34 mouse cellular contexts compared by ENCODE assay signal in the genomic region with DNA sequence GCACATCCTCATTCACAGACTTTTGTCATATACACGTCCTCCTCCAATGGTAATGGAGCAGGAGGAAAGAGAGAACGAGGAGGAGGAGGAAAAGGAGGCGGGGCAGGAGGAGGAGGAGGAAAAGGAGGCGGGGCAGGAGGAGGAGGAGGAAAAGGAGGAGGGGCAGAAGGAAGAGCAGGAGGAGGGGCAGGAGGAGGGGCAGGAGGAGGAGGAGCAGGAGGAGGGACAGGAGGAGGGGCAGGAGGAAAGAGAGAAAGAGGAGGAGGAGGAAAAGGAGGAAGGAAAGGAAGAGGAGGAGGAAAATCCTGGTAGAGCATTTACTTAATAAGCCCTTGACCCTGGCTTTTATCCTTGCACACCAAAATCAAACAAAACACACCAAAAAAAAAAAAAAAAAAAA. TPM values are rescaled to one million over a fixed set of nuclear protein-coding genes. Genes with fewer than 3 reads are reported as not detected.
DNase-seq lines count a peak whose midpoint lies in the region; ATAC-seq and TF ChIP-seq lines count a peak whose summit lies in the region.
"Had no signal": no experiment of that assay in that cellular context is flagged by ENCODE, and none has a peak within 500 bp of the region (broad histone marks: within the 10 kb centered on the region; RNA-seq: fewer than 3 reads in every experiment).

No protein-coding gene starts in this region.

- no peak for TF ChIP-seq POLR2A in liver, adult 2 months (IDR thresholded peaks at IDR 0.05; ENCODE audit: extremely low read depth, insufficient read depth, low read length)

- WGBS in liver, adult 2 months, result 52% methylated on average over 3 of the region's 4 CpGs
- 43% methylated on average over 4 of the region's 4 CpGs for WGBS in liver, embryonic 11.5 days

- no peaks in the 10 kb centered on the region for H3K27me3 ChIP-seq in liver, adult 2 months (ENCODE audit: control insufficient read depth, insufficient read depth, low read length)
- H3K27me3 ChIP-seq in liver, embryonic 11.5 days (replicated peaks; ENCODE audit: control insufficient read depth, insufficient read depth, low read length), result peaks cover 4% of the 10 kb centered on the region
- H3K27me3 ChIP-seq: embryonic facial prominence, embryonic 12.5 days; embryonic facial prominence, embryonic 15.5 days; heart, embryonic 15.5 days; intestine, embryonic 15.5 days had no signal

- no peaks in the 10 kb centered on the region for H3K36me3 ChIP-seq in liver, adult 2 months (ENCODE audit: control insufficient read depth, insufficient read depth, low read length)
- no peaks in the 10 kb centered on the region for H3K36me3 ChIP-seq in liver, embryonic 11.5 days (ENCODE audit: control insufficient read depth, insufficient read depth, low read length)
- H3K36me3 ChIP-seq: embryonic facial prominence, embryonic 12.5 days; embryonic facial prominence, embryonic 15.5 days; heart, embryonic 12.5 days; heart, embryonic 15.5 days; hindbrain, embryonic 10.5 days; hindbrain, embryonic 13.5 days; intestine, embryonic 15.5 days had no signal

- no peak for ATAC-seq in liver, embryonic 11.5 days (replicated peaks; ENCODE audit: low FRiP score)
- no peak for ATAC-seq in CD4-positive, CD25-positive, alpha-beta regulatory T cell, adult 4 months
- ATAC-seq: forebrain, embryonic 14.5 days; forebrain, postnatal 0 days; hindbrain, embryonic 16.5 days had no signal

- intact Hi-C loops in left cerebral cortex, postnatal 14 days (cut with DNase I), result no loop called here

- no peak overlapping the region for H3K9ac ChIP-seq in liver, adult 2 months (ENCODE audit: low read depth, low read length)
- H3K9ac ChIP-seq in liver, embryonic 11.5 days (ENCODE audit: low read depth, low read length), result no peak overlapping the region
- H3K9ac ChIP-seq: embryonic facial prominence, embryonic 12.5 days; embryonic facial prominence, embryonic 15.5 days; forebrain, postnatal 0 days; heart, embryonic 12.5 days; heart, embryonic 15.5 days; hindbrain, embryonic 13.5 days; intestine, embryonic 15.5 days had no signal

- no peak overlapping the region for H3K4me2 ChIP-seq in liver, embryonic 11.5 days
- H3K4me2 ChIP-seq: embryonic facial prominence, embryonic 12.5 days; embryonic facial prominence, embryonic 15.5 days; heart, embryonic 12.5 days; heart, embryonic 15.5 days; hindbrain, embryonic 13.5 days; intestine, embryonic 15.5 days had no signal

- H3K9me3 ChIP-seq in liver, embryonic 11.5 days (ENCODE audit: control insufficient read depth, low read length), result no peaks in the 10 kb centered on the region
- H3K9me3 ChIP-seq: embryonic facial prominence, embryonic 12.5 days; embryonic facial prominence, embryonic 15.5 days; heart, embryonic 12.5 days; heart, embryonic 15.5 days; hindbrain, embryonic 13.5 days; intestine, embryonic 15.5 days had no signal

- peak; percentile 45 for DNase-seq in liver, adult 2 months (ENCODE audit: extremely low read depth, low read depth, low spot score)
- DNase-seq in liver, embryonic 11.5 days (ENCODE audit: low spot score), result no peak
- peak; percentile 40 for DNase-seq in 3134 (ENCODE audit: extremely low read depth, insufficient read length, low spot score)
- DNase-seq in 416B (ENCODE audit: low read depth), result peak; percentile 21
- peak; percentile 38 for DNase-seq in MEL-GATA-1-ER (ENCODE audit: extremely low read depth, low read depth)
- DNase-seq in left cerebral cortex, postnatal 14 days (ENCODE audit: low spot score in 2 of 2), result no peak
- no peak for DNase-seq in frontal cortex, postnatal 10 days (ENCODE audit: low spot score in 2 of 2)
- DNase-seq: adrenal gland, postnatal 10 days; adrenal gland, postnatal 36 days; B cell, adult 2 months; cerebellum, adult 18-20 months; cerebellum, adult 9-11 months; cerebellum, postnatal 25 days; forebrain, postnatal 0 days; gastrocnemius, postnatal 36 days; heart, postnatal 10 days; heart, postnatal 36 days had no signal

- no peak overlapping the region for H3K27ac ChIP-seq in liver, adult 2 months (replicated peaks; ENCODE audit: insufficient read depth, low read depth, low read length)
- no peak overlapping the region for H3K27ac ChIP-seq in liver, embryonic 11.5 days (ENCODE audit: low read depth, low read length)
- H3K27ac ChIP-seq: embryonic facial prominence, embryonic 12.5 days; embryonic facial prominence, embryonic 15.5 days; heart, embryonic 15.5 days; hindbrain, embryonic 10.5 days; hindbrain, embryonic 13.5 days; intestine, embryonic 15.5 days had no signal

- H3K79me2 ChIP-seq in liver, adult 2 months (ENCODE audit: control insufficient read depth, insufficient read depth, low read length), result no peaks in the 10 kb centered on the region

- no peak for TF ChIP-seq CTCF in liver, adult 2 months (IDR thresholded peaks at IDR 0.05; ENCODE audit: low read depth, low read length)

- no peak overlapping the region for H3K4me3 ChIP-seq in liver, adult 2 months (ENCODE audit: insufficient read depth, low read depth, low read length)
- no peak overlapping the region for H3K4me3 ChIP-seq in liver, embryonic 11.5 days (ENCODE audit: low read depth, low read length)
- H3K4me3 ChIP-seq: embryonic facial prominence, embryonic 12.5 days; embryonic facial prominence, embryonic 15.5 days; heart, embryonic 12.5 days; heart, embryonic 15.5 days; hindbrain, embryonic 10.5 days; hindbrain, embryonic 13.5 days; intestine, embryonic 15.5 days had no signal

- H3K4me1 ChIP-seq in liver, adult 2 months (ENCODE audit: control insufficient read depth, insufficient read depth, low read length), result no peaks in the 10 kb centered on the region
- no peaks in the 10 kb centered on the region for H3K4me1 ChIP-seq in liver, embryonic 11.5 days (replicated peaks; ENCODE audit: control insufficient read depth, insufficient read depth, low read length)
- H3K4me1 ChIP-seq: intestine, embryonic 15.5 days had no signal

RNA-seq across cellular contexts. Expression of a gene that starts 1.6 kb away (rescaled TPM):
- total RNA-seq in liver, adult 2 months (2014; rRNA removed), result not detected in 2 replicates
- not detected in 2 replicates for polyA plus RNA-seq in liver, adult 2 months (2012; rRNA removed)
- not detected in 2 replicates for polyA plus RNA-seq in liver, embryonic 11.5 days (2014; fragmentation: Nextera tagmentation; extraction: Ambion mirVana)
- not detected for polyA plus RNA-seq in CD4-positive, CD25-positive, alpha-beta regulatory T cell, adult 4 months (2017; shearing (Covaris generic))
- not detected for total RNA-seq in left cerebral cortex, postnatal 14 days (2021)
- total RNA-seq: adrenal gland, adult 18-20 months; adrenal gland, postnatal 10 days; adrenal gland, postnatal 36 days; common myeloid progenitor, adult 5-6 weeks; ES-E14; forebrain, postnatal 0 days; gastrocnemius, adult 8-10 months; gastrocnemius, postnatal 36 days; granulocyte monocyte progenitor cell, adult 5-6 weeks; heart, postnatal 10 days; heart, postnatal 36 days had no signal
- polyA plus RNA-seq: embryonic facial prominence, embryonic 12.5 days; embryonic facial prominence, embryonic 15.5 days; forebrain, embryonic 11.5 days; forebrain, embryonic 14.5 days; heart, embryonic 12.5 days; hindbrain, embryonic 10.5 days; hindbrain, embryonic 13.5 days; intestine, embryonic 15.5 days had no signal

RNA-seq across cellular contexts. Expression of a gene that starts 16.8 kb away (rescaled TPM):
- total RNA-seq in liver, adult 2 months (2014; rRNA removed), result 5.2 and 5.7 TPM in 2 replicates
- polyA plus RNA-seq in liver, adult 2 months (2012; rRNA removed), result 3.2 and 4.1 TPM in 2 replicates
- 5.2 and 6.5 TPM in 2 replicates for polyA plus RNA-seq in liver, embryonic 11.5 days (2014; fragmentation: Nextera tagmentation; extraction: Ambion mirVana)
- polyA plus RNA-seq in CD4-positive, CD25-positive, alpha-beta regulatory T cell, adult 4 months (2017; shearing (Covaris generic)), result 1 to 10 TPM; 4.2 TPM
- 10 to 100 TPM; 32.2 to 32.3 TPM for total RNA-seq in left cerebral cortex, postnatal 14 days (2021)

RNA-seq across cellular contexts. Expression of a gene that starts 28.9 kb away (rescaled TPM):
- total RNA-seq in liver, adult 2 months (2014; rRNA removed), result not detected in 2 replicates
- polyA plus RNA-seq in liver, adult 2 months (2012; rRNA removed), result not detected in 2 replicates
- not detected in 2 replicates for polyA plus RNA-seq in liver, embryonic 11.5 days (2014; fragmentation: Nextera tagmentation; extraction: Ambion mirVana)
- not detected for polyA plus RNA-seq in CD4-positive, CD25-positive, alpha-beta regulatory T cell, adult 4 months (2017; shearing (Covaris generic))
- total RNA-seq in left cerebral cortex, postnatal 14 days (2021), result not detected
- total RNA-seq: adrenal gland, adult 18-20 months; adrenal gland, postnatal 10 days; adrenal gland, postnatal 36 days; common myeloid progenitor, adult 5-6 weeks; ES-E14; forebrain, postnatal 0 days; gastrocnemius, adult 8-10 months; gastrocnemius, postnatal 36 days; granulocyte monocyte progenitor cell, adult 5-6 weeks; heart, postnatal 10 days; heart, postnatal 36 days had no signal
- polyA plus RNA-seq: embryonic facial prominence, embryonic 12.5 days; embryonic facial prominence, embryonic 15.5 days; forebrain, embryonic 11.5 days; forebrain, embryonic 14.5 days; forebrain, postnatal 0 days; frontal cortex, adult 2 months; heart, embryonic 12.5 days; heart, embryonic 15.5 days; hindbrain, embryonic 10.5 days; hindbrain, embryonic 13.5 days; hindbrain, embryonic 16.5 days; intestine, embryonic 15.5 days had no signal

Comparison
In these comparisons a context has a peak if more than half of its experiments do, and no peak if none do; other contexts are left out.
1. DNase-seq: peak in liver, adult 2 months (single experiment), 3134 (single experiment), 416B (single experiment) and MEL-GATA-1-ER (single experiment); none in liver, embryonic 11.5 days (single experiment), left cerebral cortex, postnatal 14 days (0 of 2) and frontal cortex, postnatal 10 days (0 of 2).